Mouse (Mus musculus): Measurements from ENCODE around the gene Uck2. TPM values are rescaled to one million over a fixed set of nuclear protein-coding genes. Genes with fewer than 3 reads are reported as not detected.

The Uck2 gene
- total RNA-seq, 2 experiments from 2014 or later, result 55.0 to 55.7 TPM

DNA sequence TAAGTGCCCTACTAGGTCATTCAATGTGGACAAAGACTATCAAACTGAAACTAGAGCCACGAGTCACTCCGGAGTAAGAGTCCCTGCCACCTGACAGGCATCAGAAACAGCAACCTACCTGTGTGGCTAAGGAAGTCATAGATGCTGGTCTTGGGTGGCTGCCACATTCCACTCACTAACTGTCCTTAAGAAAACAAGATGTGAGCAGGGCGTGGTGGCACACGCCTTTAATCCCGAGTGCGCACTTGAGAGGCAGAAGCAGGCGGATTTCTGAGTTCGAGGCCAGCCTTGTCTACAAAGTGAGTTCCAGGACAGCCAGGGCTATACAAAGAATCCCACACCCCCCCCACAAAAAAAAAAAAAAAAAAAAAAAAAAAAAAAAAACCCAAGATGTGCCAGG lies 35.2 kb downstream of the Uck2 start:
- DNase-seq, result no peak

DNA sequence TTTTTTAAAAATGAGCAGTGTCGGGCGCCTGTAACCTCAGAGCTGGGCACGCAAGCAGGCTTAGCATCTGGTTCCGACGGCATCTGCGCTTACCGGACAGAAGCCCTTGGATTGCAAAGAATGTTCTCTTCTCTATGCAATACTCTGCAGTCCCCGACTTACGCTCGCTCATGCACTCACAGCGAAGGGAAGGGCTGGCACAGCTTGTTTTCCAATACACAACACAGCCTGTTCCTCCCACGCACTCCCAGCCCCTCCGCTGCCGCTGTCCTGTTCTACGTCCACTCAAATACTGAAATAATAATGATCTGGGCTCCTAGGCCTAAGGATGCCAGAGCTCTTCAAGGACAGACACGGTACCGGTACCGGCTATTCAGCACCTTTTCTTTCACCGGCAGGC lies 35.9 kb downstream of the Uck2 start:
- peak; percentile 41 for DNase-seq

DNA sequence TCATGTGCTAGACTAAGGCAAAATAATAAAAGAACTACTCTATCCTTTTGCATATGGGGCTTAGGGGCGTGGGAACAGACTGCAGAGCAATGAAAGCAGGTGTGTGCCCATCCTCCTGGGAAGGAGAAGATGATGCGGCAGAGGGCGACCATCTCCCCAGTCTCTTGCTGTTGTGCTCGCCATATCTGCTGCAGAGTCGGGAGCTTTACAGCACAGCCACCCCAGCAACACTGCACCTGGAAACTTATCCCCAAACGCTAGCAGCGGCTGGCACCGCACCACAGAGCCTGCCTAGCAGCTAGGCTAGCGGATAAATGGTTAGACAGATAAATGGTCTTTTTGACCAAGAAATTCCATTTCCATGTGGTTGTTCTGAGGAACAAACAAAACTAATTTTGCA lies 37.2 kb downstream of the Uck2 start:
- DNase-seq, result no peak

- peak; percentile 69 for DNase-seq
These were observed 38.1 kb downstream of the Uck2 start for GRCm38 (mm10) chr1:167246976-167247375.

GRCm38 (mm10) chr1:167246275-167246674 lies 38.8 kb downstream of the Uck2 start:
- DNase-seq, result no peak

GRCm38 (mm10) chr1:167245180-167245641 lies 39.9 kb downstream of the Uck2 start:
- DNase-seq, result peak; percentile 59

DNA sequence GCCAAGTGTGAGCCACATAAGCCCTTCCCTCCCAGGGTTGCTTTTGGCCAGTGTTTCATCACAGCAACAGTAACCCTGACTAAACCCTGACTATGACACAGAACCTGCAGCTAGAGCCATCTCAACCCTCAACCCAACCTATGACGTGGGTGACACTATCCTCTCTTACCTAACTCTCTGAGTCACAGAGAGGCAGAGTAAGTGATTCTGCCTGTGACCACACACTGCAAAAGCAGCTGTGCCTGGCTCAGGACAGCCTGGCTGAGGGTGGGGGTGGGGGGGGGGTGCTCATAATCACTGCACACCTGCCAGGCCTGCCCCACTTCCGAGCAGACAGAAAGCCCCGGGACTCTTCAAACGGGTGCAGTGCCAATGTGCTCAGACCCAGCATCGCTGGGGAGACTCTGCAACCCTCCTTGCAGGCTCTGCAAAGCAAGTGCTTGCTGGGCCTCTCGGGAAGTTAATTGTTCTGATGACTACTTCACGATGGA lies 42.9 kb downstream of the Uck2 start:
- no peak for DNase-seq

DNA sequence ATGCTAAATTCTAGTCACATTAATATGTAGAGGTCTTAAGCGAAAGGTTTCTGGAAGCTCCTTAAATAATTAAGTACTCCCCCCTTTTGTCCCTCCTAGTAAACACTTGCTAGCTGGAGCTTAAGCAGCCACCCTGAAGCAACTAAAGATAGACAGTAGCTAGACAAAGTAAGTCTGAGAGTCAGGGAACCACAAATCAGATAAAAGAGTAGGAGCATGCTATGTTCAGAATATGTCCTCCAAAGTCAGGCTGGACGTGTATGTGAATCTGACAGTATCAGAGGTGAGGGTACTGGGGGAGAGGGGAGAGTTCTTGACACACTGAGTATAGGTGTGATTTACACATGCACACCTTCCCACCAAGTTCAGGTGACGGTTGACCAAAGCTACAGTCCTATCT lies 43.6 kb downstream of the Uck2 start:
- no peak for DNase-seq

GRCm38 (mm10) chr1:167240361-167240760 lies 44.8 kb downstream of the Uck2 start:
- DNase-seq, result no peak

GRCm38 (mm10) chr1:167239916-167240315 lies 45.2 kb downstream of the Uck2 start:
- no peak for DNase-seq

- DNase-seq, result no peak
These were observed 47.3 kb downstream of the Uck2 start for GRCm38 (mm10) chr1:167237798-167238197.

DNA sequence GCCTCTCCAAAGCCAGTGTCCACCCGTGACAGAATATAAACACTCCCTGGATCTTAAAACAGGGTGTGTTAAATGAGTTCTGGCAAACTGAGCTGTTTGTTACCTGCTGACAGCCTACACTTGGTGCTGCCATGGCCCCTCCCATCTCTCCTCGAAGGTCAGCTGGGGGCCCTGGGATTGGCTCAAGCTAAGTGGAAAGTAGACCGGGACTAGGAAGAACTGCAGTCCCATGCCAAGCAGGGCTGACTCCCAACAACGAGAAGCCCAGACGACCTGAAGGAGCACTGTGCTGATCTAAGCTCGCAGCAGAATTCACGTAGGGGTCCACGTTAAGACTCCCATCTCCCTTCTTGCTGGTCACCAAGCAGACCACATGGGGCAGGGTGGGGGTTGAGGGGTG lies 48.3 kb downstream of the Uck2 start:
- DNase-seq, result peak; percentile 33

GRCm38 (mm10) chr1:167234344-167234743 lies 50.8 kb downstream of the Uck2 start:
- DNase-seq, result no peak

GRCm38 (mm10) chr1:167232918-167233317 lies 52.2 kb downstream of the Uck2 start:
- no peak for DNase-seq

DNA sequence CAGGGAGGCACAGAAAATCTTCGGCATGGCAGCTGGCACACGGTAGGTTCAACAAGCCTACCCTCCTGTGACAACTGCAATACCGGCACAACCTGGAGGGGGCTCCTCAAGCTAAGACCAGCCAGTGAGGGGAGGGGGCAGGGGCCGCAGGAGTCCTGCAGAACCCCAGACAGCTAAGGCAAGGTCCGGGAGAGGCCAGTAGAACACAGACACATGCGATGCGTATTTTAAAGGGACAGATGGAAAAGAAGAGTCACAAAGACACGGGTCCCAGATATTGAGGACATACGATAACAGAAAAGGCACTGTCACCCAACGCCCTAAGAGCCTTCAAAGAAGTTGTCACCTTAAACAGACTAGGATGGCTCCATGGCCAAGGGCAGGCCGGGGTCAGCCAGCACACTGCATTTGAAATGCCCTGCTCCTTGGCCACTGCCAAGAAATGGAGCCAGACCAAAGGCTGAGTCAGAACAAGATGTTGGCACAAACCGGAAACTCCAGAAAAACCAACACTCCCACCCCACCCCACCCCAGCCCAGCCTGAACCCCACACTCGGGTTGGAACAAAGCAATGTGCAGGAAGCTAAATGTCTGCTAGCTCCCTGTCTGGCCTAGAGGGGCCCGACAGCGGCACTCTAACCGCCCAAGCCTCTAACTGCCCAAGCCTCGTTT lies 53.4 kb downstream of the Uck2 start:
- peak; percentile 69 for DNase-seq

- no peak for DNase-seq
These were observed 54.0 kb downstream of the Uck2 start for GRCm38 (mm10) chr1:167230930-167231611.

GRCm38 (mm10) chr1:167222382-167223010 lies 62.6 kb downstream of the Uck2 start:
- no peak for DNase-seq

DNA sequence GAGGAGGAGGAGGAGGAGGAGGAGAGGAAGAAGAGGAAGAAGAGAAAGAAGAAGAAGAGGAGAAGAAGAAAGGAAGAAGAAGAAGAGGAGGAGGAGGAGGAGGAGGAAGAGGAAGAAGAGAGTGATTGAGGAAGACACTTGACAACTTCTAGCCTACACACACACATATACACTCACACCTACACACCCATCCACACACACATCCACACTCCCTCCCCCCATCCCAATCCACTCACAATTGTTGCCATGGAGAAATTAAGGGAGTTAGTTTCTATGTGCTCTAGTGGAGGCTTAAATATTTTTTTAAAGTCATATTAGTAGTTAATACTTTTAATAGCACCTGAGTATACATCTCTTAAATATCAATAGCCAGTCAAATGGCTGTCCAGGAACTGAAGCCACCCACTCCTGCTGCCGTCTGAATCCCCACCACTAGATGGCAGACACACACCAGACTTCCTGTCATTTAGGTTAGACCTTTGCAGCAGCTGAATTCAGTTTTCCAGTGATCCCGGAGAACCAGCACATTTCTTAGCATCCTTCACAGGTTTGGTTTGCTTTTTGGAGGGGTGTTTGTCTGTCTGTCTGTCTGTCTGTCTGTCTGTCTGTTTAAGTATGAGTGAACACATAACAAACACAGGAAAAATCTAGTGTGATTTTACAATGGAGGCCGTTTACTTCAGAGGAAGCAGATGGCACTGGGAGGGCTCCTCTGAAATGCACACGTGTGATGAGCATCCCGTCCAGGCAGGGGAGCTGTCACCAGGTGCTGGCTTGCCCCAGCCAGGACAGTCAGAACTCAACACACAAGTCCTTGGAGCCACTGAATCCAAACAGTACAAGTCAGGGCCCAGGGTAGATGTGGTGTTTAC lies 64.6 kb downstream of the Uck2 start:
- peak; percentile 91 for DNase-seq

- no peak for DNase-seq
These were observed 69.7 kb downstream of the Uck2 start for GRCm38 (mm10) chr1:167215460-167215859.

- DNase-seq, result no peak
These were observed 72.4 kb downstream of the Uck2 start for GRCm38 (mm10) chr1:167212710-167213109.

- peak; percentile 74 for DNase-seq
These were observed 73.0 kb downstream of the Uck2 start for GRCm38 (mm10) chr1:167211979-167212614.

- no peak for DNase-seq
These were observed 76.3 kb downstream of the Uck2 start for GRCm38 (mm10) chr1:167208816-167209215.
